Mouse (Mus musculus): ENCODE measurements around the gene Itgb5.

GRCm38 (mm10) chr16:33833781-33834482 lies 4.5 kb downstream of the Itgb5 start:
- TF ChIP-seq POLR2A (IDR thresholded peaks at IDR 0.05; ENCODE audit: borderline replicate concordance, extremely low read depth, insufficient read depth, insufficient read length, poor library complexity, severe bottlenecking) (no peak), CTCF (IDR thresholded peaks at IDR 0.05; ENCODE audit: borderline replicate concordance, extremely low read depth, insufficient read depth, insufficient read length) (no peak)

Measured in brain, embryonic 14.5 days (tissue).